Mouse (Mus musculus): ENCODE data around the gene Abi2.

DNA sequence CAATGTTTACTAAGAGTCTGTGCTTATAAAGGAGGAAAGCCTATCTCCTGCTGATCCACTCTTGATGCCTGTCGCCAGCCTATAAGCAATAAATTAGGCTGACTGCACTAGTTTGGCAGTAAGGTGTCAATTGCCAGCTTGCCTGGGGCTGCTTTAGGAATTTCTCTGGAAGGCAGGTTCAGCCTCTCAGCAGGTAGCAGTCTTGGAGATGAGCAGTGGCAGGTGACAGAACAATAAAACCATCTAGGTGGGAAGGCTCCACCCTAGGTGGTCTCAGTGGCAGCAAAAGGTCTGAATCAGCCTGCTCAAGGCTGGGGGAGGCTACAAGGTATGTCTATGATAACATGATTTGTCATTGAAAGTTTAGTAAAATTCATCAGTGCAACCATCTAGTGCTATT is 23.1 kb downstream of the Abi2 start:
- TF ChIP-seq CTCF (IDR thresholded peaks at IDR 0.05; ENCODE audit: borderline replicate concordance, control insufficient read depth, extremely low read depth, insufficient read depth, low read length, poor library complexity) (no peak), POLR2A (IDR thresholded peaks at IDR 0.05; ENCODE audit: control insufficient read depth, extremely low read depth, insufficient read depth, low read length, poor library complexity) (no peak)
